Mouse (Mus musculus) thymus, adult 2 months (tissue): Measurements from ENCODE around the gene Dlx1. TPM values are rescaled to one million over a fixed set of nuclear protein-coding genes. Genes with fewer than 3 reads are reported as not detected.

ENCODE experiments used
- DNase-seq: peaks from one replicate; pipeline ENCODE4 v3.0.0; 2021
- H3K27ac ChIP-seq: fragments of 200-500 bp; 2 replicates; pipeline ENCODE4 v1.5.1; 2012; ENCODE audit warnings: low read length, control low read depth; ENCODE audit not compliant: control insufficient read depth, insufficient read depth
- H3K27me3 ChIP-seq: fragments of 200-500 bp; 2 replicates; pipeline ENCODE4 v1.6.1; 2012; ENCODE audit warnings: mild to moderate bottlenecking, low read length, moderate library complexity, mixed read lengths; ENCODE audit not compliant: control insufficient read depth, insufficient read depth
- H3K36me3 ChIP-seq: fragments of 200-500 bp; 2 replicates; pipeline ENCODE4 v1.6.1; 2012; ENCODE audit warnings: mild to moderate bottlenecking, low read length, moderate library complexity; ENCODE audit not compliant: control insufficient read depth, insufficient read depth
- H3K4me1 ChIP-seq: fragments of 200-500 bp; replicated peaks from 2 replicates; pipeline ENCODE4 v1.6.1; 2012; ENCODE audit warnings: low read length; ENCODE audit not compliant: control insufficient read depth, insufficient read depth
- H3K4me3 ChIP-seq: fragments of 200-500 bp; 2 replicates; pipeline ENCODE4 v1.5.1; 2012; ENCODE audit warnings: mild to moderate bottlenecking, low read length, control low read depth, moderate library complexity; ENCODE audit not compliant: control insufficient read depth, insufficient read depth
- CTCF ChIP-seq: fragments of 200-500 bp; IDR thresholded peaks from 2 replicates; pipeline ENCODE4 v1.5.1; 2012; ENCODE audit warnings: mild to moderate bottlenecking, control low read depth, low read length, moderate library complexity, borderline replicate concordance; ENCODE audit not compliant: control insufficient read depth, poor library complexity, insufficient read depth; ENCODE audit errors: extremely low read depth
- POLR2A ChIP-seq: fragments of 200-500 bp; IDR thresholded peaks from 2 replicates; pipeline ENCODE4 v1.6.1; 2012; ENCODE audit warnings: mild to moderate bottlenecking, low read length, control low read depth, moderate library complexity; ENCODE audit not compliant: control insufficient read depth, poor library complexity, insufficient read depth; ENCODE audit errors: extremely low read depth
- WGBS: fragments of 180-500 bp; shearing (Covaris S2); methylation state at CpG from one replicate; pipeline ENCODE4 v1.1.7; 2018; 5-methylcytosine and 5-hydroxymethylcytosine counted together
- polyA plus RNA-seq: library from polyadenylated mRNA; depleted of rRNA; stranded (reverse); fragments of >200 nt; gene quantifications from 2 replicates; pipeline ENCODE4 v1.2.3, GENCODE M21; 2012; rRNA removed

Dlx1 gene
- polyA plus RNA-seq, 1 experiment, result 0.78 TPM

GRCm38 (mm10) chr2:71566466-71566865 lies 38.6 kb downstream of the Dlx1 start:
- no peaks in the 10 kb centered on the region for H3K27me3 ChIP-seq
- no peak for DNase-seq
- H3K27ac ChIP-seq, result no peak overlapping the region
- TF ChIP-seq POLR2A (no peak), CTCF (no peak)
- 85% methylated on average over 9 of the region's 9 CpGs for WGBS
- H3K36me3 ChIP-seq, result no peaks in the 10 kb centered on the region
- H3K4me3 ChIP-seq, result no peak overlapping the region
- no peaks in the 10 kb centered on the region for H3K4me1 ChIP-seq

DNA sequence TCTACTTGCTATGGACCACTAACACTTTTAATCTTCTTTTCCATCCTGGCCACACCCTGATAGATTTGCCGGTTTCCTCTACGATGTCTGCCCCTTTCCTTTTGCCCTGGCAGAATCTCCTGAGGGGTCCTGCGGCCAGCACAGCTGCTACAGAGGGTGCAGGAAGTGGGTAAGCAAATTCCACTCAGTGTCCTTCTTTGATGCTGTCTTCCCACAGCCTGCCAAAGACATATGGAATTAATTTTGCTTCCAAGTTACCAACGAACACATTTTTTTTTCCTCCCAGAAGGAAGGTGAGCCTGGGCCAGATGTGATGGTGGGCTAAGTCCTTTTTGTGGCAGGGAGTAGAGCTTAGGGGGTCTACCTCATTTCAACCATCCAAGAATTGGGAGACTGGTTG lies 45.8 kb downstream of the Dlx1 start:
- no peaks in the 10 kb centered on the region for H3K4me1 ChIP-seq
- H3K27me3 ChIP-seq, result no peaks in the 10 kb centered on the region
- no peak for DNase-seq
- TF ChIP-seq POLR2A (no peak), CTCF (no peak)
- no peaks in the 10 kb centered on the region for H3K36me3 ChIP-seq
- H3K27ac ChIP-seq, result no peak overlapping the region
- H3K4me3 ChIP-seq, result no peak overlapping the region
- WGBS, result 40% methylated on average over 4 of the region's 4 CpGs

DNA sequence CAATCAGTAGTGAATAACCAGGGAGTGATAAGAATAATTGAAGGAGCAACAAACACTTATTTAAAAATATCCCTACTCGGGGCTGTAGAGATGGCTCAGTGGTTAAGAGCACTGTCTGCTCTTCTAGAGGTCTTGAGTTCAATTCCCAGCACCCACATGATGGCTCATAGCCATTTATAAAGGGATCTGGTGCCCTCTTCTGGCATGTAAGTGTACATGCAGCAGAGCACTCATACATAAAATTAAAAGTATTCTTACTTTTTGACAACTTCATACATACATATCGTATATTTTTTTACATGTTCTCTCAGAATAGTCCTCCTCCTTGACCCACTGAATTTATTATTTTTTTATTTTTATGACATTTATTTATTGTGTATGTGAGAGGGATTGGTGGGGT lies 49.1 kb downstream of the Dlx1 start:
- peaks cover 3% of the 10 kb centered on the region; the same call in 1 of the 2 replicates for H3K27me3 ChIP-seq
- DNase-seq, result no peak
- no peaks in the 10 kb centered on the region for H3K36me3 ChIP-seq
- TF ChIP-seq CTCF, result no peak
- no peak overlapping the region for H3K27ac ChIP-seq
- no peak overlapping the region for H3K4me3 ChIP-seq
- H3K4me1 ChIP-seq, result peaks cover 3% of the 10 kb centered on the region; the same call in 1 of the 2 replicates
- whole genome bisulfite sequencing, result 98% methylated on average over 2 of the region's 2 CpGs

DNA sequence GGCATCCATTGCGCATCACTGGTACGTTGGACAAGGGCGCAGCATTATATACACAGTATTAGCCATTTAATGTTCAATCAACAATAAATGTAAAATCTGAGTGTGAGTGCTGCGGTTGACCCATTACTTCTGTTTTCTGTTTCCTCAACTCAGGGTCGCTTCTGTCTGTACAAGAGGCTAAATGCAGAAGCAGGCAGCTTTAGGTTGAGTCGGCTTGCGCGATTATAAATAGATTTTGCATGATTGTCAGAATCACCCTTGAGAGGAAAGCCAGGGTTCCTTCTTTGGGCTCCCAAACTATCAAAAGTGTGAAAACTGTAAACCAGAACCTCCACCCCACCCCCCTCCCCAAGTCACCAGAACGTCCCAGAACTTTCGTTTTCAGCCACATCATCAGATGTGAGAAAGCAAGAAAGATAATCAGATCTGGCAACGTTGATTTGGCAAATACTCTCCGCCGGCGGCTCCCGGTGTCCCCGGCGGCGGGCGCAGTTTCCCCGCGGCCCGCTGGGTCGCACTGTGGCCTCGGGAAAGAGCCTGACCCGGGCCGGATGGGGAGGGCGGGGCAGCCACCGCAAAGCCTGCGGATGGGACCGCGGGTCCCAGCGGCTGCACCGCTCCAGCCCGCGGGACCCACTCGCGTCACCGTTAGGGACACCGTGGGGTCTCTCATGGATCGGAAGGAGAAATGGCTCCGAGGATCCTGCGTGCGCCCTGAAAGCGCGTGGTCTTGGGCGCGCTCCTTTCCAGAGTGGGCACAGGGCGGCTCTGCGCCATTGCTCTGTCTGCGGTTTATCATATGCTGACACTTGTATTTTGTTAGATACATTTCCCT lies 52.9 kb downstream of the Dlx1 start:
- peaks cover 3% of the 10 kb centered on the region; the same call in 1 of the 2 replicates for H3K4me1 ChIP-seq
- WGBS, result 4% methylated on average over 50 of the region's 50 CpGs
- DNase-seq, result peak; percentile 61
- no peak overlapping the region for H3K27ac ChIP-seq
- peak; percentile 75; the same call in 1 of the 2 replicates for TF ChIP-seq CTCF
- TF ChIP-seq POLR2A, result no peak
- no peaks in the 10 kb centered on the region for H3K36me3 ChIP-seq
- peaks cover 3% of the 10 kb centered on the region; the same call in 1 of the 2 replicates for H3K27me3 ChIP-seq
- peak overlapping the region; percentile 39 for H3K4me3 ChIP-seq

GRCm38 (mm10) chr2:71581488-71581887 lies 53.6 kb downstream of the Dlx1 start:
- no peak for DNase-seq
- TF ChIP-seq CTCF, result no peak
- no peak for TF ChIP-seq POLR2A
- Histone ChIP-seq H3K36me3 (no peaks in the 10 kb centered on the region), H3K4me3 (no peak overlapping the region), H3K4me1 (peaks cover 3% of the 10 kb centered on the region; the same call in 1 of the 2 replicates), H3K27me3 (peaks cover 3% of the 10 kb centered on the region; the same call in 1 of the 2 replicates), H3K27ac (no peak overlapping the region)
- 72% methylated on average over 5 of the region's 5 CpGs for WGBS

Other genes with a start within 250 kb of the Dlx1 start
- 52.2 and 52.9 TPM in 2 replicates for gene Slc25a12, start 160.4 kb upstream of the Dlx1 start, polyA plus RNA-seq
- 12.3 and 12.9 TPM in 2 replicates for gene Hat1, start 139.2 kb upstream of the Dlx1 start, polyA plus RNA-seq
- 19.6 and 25.5 TPM in 2 replicates for gene Metap1d, start 74.8 kb upstream of the Dlx1 start, polyA plus RNA-seq
- 0.12 and 0.17 TPM in 2 replicates for gene Dlx2, start 18.6 kb downstream of the Dlx1 start, polyA plus RNA-seq
- gene Itga6, start 217.5 kb downstream of the Dlx1 start, polyA plus RNA-seq, result 38.2 and 38.8 TPM in 2 replicates